Mouse (Mus musculus): ENCODE results near the gene Fgf8.

Gene Fgf8

GRCm38 (mm10) chr19:45748206-45748605 is 5.5 kb upstream of the Fgf8 start:
- DNase-seq: no peak

GRCm38 (mm10) chr19:45747028-45747867 is 4.5 kb upstream of the Fgf8 start:
- DNase-seq: peak; percentile 83

GRCm38 (mm10) chr19:45746153-45747020 is 3.7 kb upstream of the Fgf8 start:
- DNase-seq: peak; percentile 74

- DNase-seq: no peak
These were observed 2.8 kb upstream of the Fgf8 start for GRCm38 (mm10) chr19:45745344-45746152.

GRCm38 (mm10) chr19:45743619-45744018 is 904 bp upstream of the Fgf8 start:
- DNase-seq: no peak

- DNase-seq: no peak
These were observed 365 bp upstream of the Fgf8 start for GRCm38 (mm10) chr19:45742984-45743575.

GRCm38 (mm10) chr19:45741431-45742217 is 1.1 kb downstream of the Fgf8 start:
- no peak for DNase-seq

GRCm38 (mm10) chr19:45740817-45741216 is 1.9 kb downstream of the Fgf8 start:
- no peak for DNase-seq

- DNase-seq: no peak
These were observed 2.5 kb downstream of the Fgf8 start for GRCm38 (mm10) chr19:45740233-45740632.

- no peak for DNase-seq
These were observed 4.2 kb downstream of the Fgf8 start for GRCm38 (mm10) chr19:45738521-45738920.

GRCm38 (mm10) chr19:45737846-45738484 is 4.8 kb downstream of the Fgf8 start:
- no peak for DNase-seq

- no peak for DNase-seq
These were observed 5.4 kb downstream of the Fgf8 start for GRCm38 (mm10) chr19:45737208-45737845.

- no peak for DNase-seq
These were observed 5.9 kb downstream of the Fgf8 start for GRCm38 (mm10) chr19:45736855-45737207.

GRCm38 (mm10) chr19:45736241-45736640 is 6.5 kb downstream of the Fgf8 start:
- no peak for DNase-seq

GRCm38 (mm10) chr19:45734762-45735161 is 8.0 kb downstream of the Fgf8 start:
- DNase-seq: no peak

GRCm38 (mm10) chr19:45734191-45734590 is 8.5 kb downstream of the Fgf8 start:
- DNase-seq: no peak

GRCm38 (mm10) chr19:45733564-45733963 is 9.2 kb downstream of the Fgf8 start:
- DNase-seq: no peak

GRCm38 (mm10) chr19:45731658-45732057 is 11.1 kb downstream of the Fgf8 start:
- no peak for DNase-seq

- DNase-seq: no peak
These were observed 12.7 kb downstream of the Fgf8 start for GRCm38 (mm10) chr19:45730042-45730441.

- DNase-seq: no peak
These were observed 15.5 kb downstream of the Fgf8 start for GRCm38 (mm10) chr19:45727231-45727630.

All from cerebellum, adult 8-10 months (tissue).